Mouse (Mus musculus) splenic B cell, adult 2 months (primary cell): ENCODE measurements around the gene Dlst.
"Not testable (repeated sequence)": the region's sequence is repeated elsewhere in the genome, so short reads cannot be mapped to it uniquely, and the experiment has no call there.

ENCODE experiments used
- DNase-seq: peaks from one replicate; pipeline ENCODE4 v3.0.0-alpha.2; 2011; ENCODE audit warnings: low read depth, low spot score
- H3K27me3 ChIP-seq: 2 replicates; pipeline ENCODE4 v1.6.1; 2012; ENCODE audit warnings: mild to moderate bottlenecking, low read length, moderate library complexity, mixed read lengths; ENCODE audit not compliant: control insufficient read depth, poor library complexity, insufficient read depth, severe bottlenecking
- H3K36me3 ChIP-seq: 2 replicates; pipeline ENCODE4 v1.6.1; 2012; ENCODE audit warnings: mild to moderate bottlenecking, low read length, moderate library complexity, mixed read lengths; ENCODE audit not compliant: control insufficient read depth, poor library complexity, insufficient read depth, severe bottlenecking

Dlst gene

DNA sequence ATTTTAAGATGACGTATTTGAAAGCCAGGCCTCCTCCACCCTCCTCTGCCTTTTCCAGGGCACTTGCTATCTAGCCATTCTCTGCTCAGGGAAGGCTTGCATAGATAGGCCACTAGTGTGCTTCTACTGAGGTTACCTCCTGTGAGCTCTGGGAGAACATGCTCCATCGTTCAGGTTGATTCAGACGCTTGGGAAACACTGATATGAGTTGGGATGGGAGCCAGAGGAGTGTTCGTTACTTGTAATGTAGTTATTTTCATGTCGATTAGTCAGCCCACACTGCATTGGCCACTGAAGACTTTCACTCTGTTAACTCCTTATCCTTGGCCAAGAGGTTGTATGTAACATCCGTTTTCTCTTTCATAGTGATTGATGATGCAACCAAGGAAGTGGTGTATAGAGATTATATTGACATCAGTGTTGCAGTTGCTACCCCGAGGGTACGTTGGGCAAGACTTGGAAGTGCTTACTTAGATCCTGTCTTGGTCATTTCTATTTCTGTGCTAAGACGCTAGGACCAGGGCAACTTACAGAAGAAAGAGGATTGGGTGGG, 18.9 kb downstream of the Dlst start:
- no peaks in the 10 kb centered on the region for H3K27me3 ChIP-seq
- DNase-seq: no peak
- peaks cover 29% of the 10 kb centered on the region for H3K36me3 ChIP-seq

DNA sequence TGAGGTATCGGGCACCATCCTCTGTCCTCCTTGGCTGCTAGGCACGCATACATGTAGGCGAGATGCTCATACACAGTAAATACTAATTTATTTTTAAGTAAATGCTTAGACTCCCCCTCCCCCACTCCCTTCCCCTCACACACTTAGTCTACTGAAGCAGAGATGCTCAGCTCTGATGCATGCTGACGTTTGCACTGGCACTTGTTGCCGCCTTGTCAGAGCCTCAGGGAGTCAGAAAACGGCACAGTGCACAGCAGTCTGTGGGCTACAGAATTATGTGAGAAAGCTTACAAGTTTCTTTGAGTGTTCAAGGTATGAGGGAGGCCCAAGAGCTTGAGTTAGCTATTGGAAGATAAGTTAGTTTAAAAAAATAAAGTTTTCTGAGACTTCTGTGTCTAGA, 20.7 kb downstream of the Dlst start:
- no peak for DNase-seq
- peaks cover 29% of the 10 kb centered on the region for H3K36me3 ChIP-seq
- no peaks in the 10 kb centered on the region for H3K27me3 ChIP-seq

DNA sequence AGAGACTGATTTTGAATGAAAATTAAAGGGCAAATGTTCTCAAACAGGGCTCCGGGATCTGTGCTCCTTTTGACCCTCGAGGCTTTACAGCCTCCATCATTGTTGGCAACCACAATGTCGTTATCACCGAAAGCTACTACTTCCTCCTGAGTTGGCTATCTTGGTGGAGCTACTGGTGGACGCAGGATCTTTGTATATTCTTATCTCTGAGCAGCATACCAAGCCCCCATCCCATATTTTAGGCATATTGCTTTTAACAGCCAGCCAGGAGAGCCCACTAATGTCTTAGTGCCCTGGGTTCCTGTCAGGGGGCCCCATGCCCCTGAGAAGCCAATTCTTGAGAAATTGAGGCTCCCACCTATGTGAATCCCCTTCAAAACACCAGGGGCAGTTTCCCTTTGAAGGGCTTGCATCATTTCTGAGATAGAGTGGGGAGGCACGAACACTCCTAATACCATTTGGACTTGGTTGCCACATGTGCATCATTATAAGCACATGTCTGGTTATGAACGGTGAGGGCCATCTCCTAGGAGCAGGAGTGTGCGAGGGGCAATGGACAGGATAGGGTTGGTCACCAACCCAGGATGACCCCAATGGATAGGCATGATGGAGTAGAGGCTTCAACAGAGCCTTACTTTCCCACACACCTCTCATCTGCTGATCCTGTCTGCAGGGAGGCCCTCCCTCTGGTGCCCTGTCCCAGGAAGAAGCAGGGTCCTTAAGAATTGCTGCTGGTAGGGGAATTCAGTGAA, 23.6 kb downstream of the Dlst start:
- H3K36me3 ChIP-seq: peaks cover 23% of the 10 kb centered on the region
- H3K27me3 ChIP-seq: no peaks in the 10 kb centered on the region
- DNase-seq: no peak

DNA sequence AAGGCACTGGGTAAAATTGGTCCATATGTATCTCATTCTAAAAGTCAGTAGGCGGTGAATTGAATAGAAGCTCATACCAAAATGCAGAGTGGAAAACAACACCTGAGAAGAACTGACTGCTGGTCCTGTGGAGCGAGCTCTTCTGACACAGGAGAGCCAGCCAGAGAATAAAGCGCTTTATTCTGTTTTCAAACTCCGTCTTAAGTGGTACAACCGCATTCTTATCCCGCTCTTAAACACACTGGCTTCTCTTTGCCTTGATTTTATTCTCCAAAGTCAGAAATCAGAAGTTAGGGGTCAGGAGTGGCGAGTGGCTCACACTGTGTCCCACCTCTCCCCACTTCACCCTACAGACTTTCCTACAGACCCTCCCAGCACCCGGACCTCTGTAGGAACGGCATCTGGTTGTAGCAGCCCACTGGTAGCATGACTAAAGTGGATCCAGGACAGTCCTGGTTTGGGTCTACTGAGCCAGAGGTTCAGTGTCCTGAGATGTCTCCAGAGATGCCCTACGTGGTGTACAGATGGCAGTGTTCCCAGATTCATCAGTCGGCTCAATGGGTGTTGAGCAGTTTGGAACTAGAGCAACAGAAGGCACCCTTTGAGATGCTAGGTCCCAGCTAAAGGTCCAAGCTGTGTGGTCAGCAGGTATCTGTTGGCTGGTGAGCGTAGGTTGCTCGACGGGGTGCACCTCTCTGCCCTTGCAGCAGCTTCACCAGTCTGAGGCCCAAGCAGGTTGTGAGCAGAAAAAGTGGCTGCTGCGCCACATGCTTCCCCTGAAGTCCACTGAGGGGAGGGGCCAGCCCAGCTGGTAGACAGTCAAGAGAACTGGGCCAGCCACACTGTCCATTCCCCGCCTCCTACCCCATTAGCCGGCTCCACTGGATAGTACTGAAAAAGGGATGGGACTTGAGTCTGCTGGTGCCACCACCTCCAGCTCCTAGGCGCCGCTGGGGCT, 25.2 kb downstream of the Dlst start:
- peaks cover 13% of the 10 kb centered on the region for H3K36me3 ChIP-seq
- no peaks in the 10 kb centered on the region for H3K27me3 ChIP-seq
- DNase-seq: no peak

DNA sequence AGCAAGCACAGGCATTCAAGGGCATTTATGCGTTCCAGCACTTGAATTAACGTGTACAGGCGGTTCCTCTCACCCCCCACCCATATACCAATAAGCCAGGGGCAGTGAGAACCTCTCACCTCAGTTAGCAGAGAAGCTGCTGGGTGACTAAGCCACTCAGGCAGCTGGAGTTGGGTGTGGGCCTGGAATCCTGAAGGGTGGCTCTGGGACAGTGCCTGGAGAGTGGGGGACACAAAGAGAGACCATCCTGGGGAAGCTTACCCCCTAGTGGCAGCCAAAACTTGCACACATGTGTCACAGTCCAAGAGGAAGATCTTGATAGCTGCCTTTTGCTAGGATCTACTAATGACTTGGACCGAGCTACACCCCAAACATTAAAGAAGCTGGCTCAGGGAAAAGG, 26.0 kb downstream of the Dlst start:
- H3K36me3 ChIP-seq: peaks cover 7% of the 10 kb centered on the region
- no peaks in the 10 kb centered on the region for H3K27me3 ChIP-seq
- no peak for DNase-seq

DNA sequence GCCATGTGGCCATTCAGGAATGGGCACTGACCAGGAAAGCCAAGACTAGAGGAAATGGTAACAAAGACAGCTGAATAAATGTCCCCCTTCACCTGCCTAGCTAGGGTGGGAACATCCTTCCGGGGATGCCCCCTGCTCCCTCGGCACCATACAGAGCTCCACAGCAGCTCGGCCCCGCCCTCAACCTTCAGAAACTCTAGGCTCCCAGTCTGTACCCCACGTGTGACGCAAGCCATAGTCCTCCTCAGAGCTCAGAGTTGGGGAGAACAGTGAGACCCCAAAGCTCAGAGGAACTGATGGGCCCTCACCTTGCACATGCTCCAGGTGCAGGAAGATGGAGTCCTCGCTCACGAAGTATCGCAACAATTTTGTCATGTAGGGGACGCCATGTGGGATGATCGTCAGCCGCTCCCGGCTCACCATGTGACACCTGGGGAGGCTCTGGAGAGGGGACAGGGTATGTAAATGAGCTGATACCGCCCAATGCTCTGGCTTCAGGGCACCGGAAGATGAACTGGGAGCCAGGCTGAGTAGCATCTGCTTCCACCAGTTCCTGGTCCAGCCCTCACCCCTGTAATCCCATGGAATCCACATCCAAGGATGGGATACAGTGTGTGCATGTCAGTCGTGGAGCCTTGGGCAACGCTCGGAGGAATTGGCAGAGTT, 29.5 kb downstream of the Dlst start:
- H3K27me3 ChIP-seq: no peaks in the 10 kb centered on the region
- no peak for DNase-seq
- H3K36me3 ChIP-seq: no peaks in the 10 kb centered on the region

DNA sequence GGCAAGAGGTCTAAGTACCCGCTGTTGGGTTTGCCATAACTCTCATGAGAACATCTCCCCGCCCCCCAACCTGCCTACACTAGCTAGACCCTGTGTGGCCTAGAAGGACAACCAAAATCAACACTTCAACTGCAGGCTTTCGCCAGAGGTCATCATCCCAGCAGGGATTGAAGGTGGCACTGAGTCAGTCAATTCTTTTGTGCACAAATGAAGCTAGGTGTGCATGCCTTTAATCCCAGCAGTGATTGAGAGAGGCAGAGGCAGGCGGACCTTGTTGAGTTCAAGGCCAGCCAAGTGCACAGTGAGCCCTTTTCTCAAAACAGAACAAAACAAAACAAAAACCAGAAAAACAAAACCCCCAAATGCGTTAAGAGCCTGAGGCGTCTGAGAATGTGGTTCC, 30.5 kb downstream of the Dlst start:
- Histone ChIP-seq H3K36me3 (no peaks in the 10 kb centered on the region), H3K27me3 (no peaks in the 10 kb centered on the region)
- DNase-seq: no peak

DNA sequence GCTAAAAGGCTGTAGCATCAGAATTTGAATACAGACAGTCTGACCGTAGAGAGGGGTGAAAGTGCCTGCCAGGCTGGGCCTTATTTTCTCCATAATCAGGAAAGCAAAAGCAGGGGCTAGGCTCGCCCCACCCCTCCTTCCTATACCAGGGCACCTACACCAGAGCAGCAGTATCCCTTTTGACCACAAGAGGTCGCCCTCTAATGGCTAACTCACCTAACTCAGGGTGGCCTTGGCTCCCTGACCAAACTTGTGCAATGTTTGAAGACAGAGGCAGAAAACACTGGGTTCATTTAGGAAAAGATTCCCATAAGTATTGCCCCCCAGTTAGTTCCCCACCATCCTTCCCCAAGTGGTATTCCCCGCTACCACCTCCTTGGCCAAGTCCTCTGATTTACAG, 32.2 kb downstream of the Dlst start:
- Histone ChIP-seq H3K36me3 (no peaks in the 10 kb centered on the region), H3K27me3 (no peaks in the 10 kb centered on the region)
- peak; percentile 87 for DNase-seq

DNA sequence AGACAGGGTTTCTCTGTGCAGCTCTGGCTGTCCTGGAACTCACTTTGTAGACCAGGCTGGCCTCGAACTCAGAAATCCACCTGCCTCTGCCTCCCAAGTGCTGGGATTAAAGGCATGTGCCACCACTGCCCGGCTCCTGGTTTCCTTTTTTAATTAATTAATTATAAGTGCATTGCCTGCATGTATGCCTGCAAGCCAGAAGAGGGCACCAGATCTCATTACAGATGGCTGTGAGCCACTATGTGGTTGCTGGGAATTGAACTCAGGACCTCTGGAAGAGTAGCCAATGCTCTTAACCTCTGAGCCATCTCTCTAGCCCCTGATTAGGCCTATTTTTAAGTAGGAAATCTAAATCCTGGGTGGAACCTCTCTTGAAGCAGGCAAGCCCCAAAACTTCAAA, 33.6 kb downstream of the Dlst start:
- H3K36me3 ChIP-seq, DNase-seq, H3K27me3 ChIP-seq: not testable (repeated sequence)

DNA sequence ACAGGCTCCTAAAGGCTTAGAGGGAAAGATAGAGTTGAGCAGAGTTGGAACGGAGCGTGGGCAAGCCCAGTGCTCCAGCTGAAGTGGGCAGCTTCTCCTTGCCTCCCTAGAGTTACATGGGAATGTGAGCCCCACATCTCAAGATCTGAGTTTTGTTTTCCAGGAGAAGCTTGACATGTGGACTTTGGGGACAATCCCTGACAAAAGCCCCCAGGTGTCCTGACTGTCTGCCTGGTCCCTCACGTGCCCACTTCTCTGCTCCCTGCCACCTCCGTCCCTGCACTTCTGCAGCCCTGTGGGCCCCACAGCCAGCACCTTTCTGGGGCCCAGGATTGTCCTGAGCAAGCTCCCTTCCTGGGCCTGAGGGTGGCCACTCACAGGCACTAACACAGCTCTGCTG, 34.2 kb downstream of the Dlst start:
- Histone ChIP-seq H3K27me3 (no peaks in the 10 kb centered on the region), H3K36me3 (no peaks in the 10 kb centered on the region)
- no peak for DNase-seq

DNA sequence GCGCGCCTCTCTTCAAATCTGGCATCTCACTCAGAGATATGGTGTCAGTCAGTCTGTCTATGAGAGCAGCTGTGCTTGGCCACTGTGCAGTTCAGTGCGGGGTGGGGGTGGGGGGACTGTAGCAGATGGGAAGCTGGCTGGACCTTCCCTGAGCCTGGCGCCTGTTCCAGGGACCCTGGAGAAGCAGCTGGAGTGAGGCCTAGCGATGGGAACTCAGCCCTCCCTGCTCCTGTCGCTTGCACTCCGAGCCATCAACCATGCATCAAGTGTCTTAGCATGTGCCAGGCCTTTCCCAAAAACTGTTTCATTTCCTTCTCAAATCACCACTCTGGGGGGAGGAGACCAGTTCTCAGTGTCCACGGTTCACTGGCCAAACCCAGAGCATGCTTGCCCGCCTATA, 35.0 kb downstream of the Dlst start:
- H3K36me3 ChIP-seq: no peaks in the 10 kb centered on the region
- H3K27me3 ChIP-seq: no peaks in the 10 kb centered on the region
- DNase-seq: no peak

DNA sequence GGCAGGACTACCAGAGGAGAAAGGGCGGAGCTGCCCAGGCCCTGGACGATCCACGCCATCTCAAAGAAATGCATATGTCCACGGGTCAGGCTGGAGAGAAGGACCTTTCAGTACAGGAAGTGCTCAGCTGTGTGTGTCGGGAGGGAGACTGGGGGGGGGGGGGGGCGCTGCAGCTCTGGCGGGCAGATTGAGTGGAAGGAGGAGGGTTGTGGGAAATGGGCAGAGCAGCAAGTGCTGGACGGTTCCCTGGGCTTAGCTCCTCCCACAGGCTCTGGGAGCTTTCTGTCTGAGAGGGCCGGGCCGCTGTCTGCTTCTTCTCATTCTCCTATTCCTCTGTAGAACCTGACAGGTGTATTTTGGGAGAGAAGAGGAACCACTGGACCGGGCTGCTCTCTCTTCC, 35.7 kb downstream of the Dlst start:
- H3K27me3 ChIP-seq: no peaks in the 10 kb centered on the region
- no peak for DNase-seq
- no peaks in the 10 kb centered on the region for H3K36me3 ChIP-seq

DNA sequence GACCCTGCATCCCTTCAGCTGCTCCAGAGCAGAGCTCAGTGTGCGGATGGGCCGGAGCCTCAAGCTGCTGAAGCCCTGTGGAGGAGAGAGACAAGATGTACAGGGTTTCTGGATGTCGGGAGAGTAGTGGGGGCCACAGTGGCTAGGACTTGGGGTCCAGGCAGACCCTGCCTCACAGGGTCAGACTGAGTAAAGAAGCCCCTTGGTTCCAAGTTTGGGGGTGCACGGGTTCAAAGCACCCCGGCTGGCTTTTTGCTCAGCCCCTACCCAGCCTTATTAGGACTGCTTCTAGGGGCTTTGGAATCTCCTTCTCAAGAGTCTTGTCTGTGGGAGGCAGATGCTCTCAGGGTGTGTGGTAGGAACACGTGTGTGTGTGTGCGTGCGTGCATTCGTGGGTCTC, 36.2 kb downstream of the Dlst start:
- no peak for DNase-seq
- Histone ChIP-seq H3K27me3 (no peaks in the 10 kb centered on the region), H3K36me3 (no peaks in the 10 kb centered on the region)

DNA sequence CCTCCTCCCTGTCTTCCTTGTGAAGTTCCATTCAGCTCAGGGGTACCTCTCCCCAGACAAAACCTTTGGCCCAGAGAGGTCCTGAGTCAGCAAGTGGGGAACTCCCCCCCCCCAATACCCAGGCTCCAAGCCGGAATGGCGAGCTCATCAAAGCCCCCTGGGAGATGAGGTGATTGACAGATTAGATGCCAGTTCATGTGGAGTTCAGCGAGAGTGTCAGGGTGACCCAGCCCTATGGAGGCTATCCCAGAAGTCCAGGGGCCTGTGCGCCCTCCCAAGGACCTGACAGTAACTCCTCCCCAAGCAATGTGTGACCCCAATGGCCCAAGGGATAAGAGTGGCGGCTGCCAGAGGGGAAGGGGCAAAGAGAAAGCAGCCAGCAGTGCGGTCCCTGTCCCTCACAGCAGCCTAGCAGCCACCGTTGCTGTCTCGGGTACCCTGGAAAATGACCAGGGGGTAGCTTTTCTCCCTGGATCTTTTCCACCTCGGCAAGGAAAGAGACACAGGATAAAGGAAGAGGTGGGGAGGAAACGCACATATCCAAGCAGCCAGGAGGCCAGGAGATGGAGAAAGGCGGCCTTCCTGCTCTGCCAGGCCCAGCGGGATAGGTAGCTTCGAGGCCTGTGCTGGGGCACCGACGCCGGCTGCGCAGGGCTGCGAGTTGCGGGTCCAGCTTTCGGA, 39.8 kb downstream of the Dlst start:
- no peak for DNase-seq
- no peaks in the 10 kb centered on the region for H3K36me3 ChIP-seq
- H3K27me3 ChIP-seq: no peaks in the 10 kb centered on the region
